Mouse (Mus musculus): ENCODE results near the gene 4933411K16Rik.

DNA sequence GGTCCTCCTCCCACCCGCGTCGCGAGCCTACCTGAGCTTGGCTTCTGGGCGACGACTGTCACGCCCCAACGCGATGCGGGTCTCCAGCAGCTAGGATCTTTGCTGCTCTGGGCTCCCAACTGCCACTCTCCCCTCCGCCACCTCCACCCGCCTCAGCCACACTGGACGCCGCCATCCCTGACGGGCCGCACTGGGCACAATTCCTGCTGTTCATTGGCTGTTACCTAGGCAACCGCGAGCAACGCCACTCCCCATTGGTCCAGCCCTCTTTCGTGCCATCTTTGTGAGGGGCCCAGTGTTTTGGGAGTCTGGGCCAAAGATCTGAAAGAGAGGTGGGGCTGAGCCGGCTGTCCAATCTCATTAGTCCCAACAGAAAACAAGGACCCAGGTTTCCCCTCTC, 34.1 kb downstream of the 4933411K16Rik start, which contains the start of gene Morn4:
- TF ChIP-seq POLR2A (IDR thresholded peaks at IDR 0.05; ENCODE audit: insufficient read length, low read depth) = peak; percentile 91
- no peak for TF ChIP-seq MYOG (IDR thresholded peaks at IDR 0.05; ENCODE audit: control insufficient read depth in 1 of 3, insufficient read depth in 1 of 3, insufficient read length in 2 of 3, low read depth in 2 of 3)
- TF ChIP-seq E2F4 (IDR thresholded peaks at IDR 0.05; ENCODE audit: insufficient read depth) = no peak
- no peak for TF ChIP-seq MYOD1 (IDR thresholded peaks at IDR 0.05; ENCODE audit: control insufficient read depth in 1 of 3, insufficient read length in 2 of 3, low read depth in 2 of 3)
- TF ChIP-seq REST (IDR thresholded peaks at IDR 0.05; ENCODE audit: insufficient read depth, insufficient read length) = no peak
- no peak for TF ChIP-seq TCF3 (IDR thresholded peaks at IDR 0.05; ENCODE audit: insufficient read length, low read depth)
- TF ChIP-seq MAX (IDR thresholded peaks at IDR 0.05; ENCODE audit: low read depth) = no peak
- no peak for TF ChIP-seq USF1 (IDR thresholded peaks at IDR 0.05; ENCODE audit: low read depth)

Data from myocyte (in vitro differentiated cells).